Mouse (Mus musculus): ENCODE measurements around the gene C130060K24Rik.

C130060K24Rik gene

GRCm38 (mm10) chr6:65380918-65381772, at the start of gene C130060K24Rik:
Gene C130060K24Rik, plus strand, starts transcription at chr6:65381105.
- no peak for DNase-seq (ENCODE audit: low spot score in 2 of 2)

GRCm38 (mm10) chr6:65334246-65334645, 46.7 kb upstream of the C130060K24Rik start:
- DNase-seq (ENCODE audit: low spot score in 2 of 2), result no peak

GRCm38 (mm10) chr6:65339391-65339790, 41.5 kb upstream of the C130060K24Rik start:
- no peak for DNase-seq (ENCODE audit: low spot score in 2 of 2)

- DNase-seq (ENCODE audit: low spot score in 2 of 2), result no peak
Observed at GRCm38 (mm10) chr6:65341360-65341759, 39.5 kb upstream of the C130060K24Rik start.

- no peak for DNase-seq (ENCODE audit: low spot score in 2 of 2)
Observed at GRCm38 (mm10) chr6:65347736-65348135, 33.2 kb upstream of the C130060K24Rik start.

DNA sequence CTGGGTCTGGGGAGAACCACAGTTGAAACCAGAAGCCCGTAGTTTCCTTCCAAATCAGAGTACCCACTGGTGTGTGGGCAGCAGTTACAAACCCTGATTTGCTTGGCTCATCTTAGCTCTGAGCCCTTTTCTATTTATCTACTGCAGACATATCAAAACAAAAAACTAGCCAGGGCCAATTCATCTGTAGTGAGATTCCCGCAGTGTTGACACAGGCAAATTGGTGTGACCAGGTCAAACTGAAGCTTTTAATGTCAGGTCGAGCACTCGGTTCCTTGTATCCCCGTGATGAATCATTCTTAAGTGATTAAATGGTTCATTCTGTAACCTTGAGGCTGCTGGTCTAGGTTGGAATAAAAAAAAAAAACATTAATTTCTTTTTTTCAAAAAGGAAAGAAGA, 32.6 kb upstream of the C130060K24Rik start:
- no peak for DNase-seq (ENCODE audit: low spot score in 2 of 2)

DNA sequence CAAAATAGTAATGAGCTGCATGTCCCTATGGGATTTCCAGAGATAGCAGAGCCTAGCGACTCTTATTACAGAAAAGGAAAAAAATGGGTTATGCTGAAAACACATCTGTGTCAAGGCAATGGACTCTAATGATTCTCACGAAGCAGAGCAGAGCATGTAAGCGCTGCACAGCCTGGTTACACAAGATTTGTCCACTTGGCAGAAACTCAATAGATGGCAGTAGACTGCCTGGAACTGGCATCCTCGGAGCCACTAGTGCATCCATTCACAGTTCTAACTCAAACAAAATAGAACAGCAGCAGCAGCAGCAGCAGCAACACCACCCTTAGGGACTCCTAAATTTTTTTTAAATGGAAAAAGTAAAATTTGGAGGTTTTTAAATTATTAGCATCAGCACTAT, 29.3 kb upstream of the C130060K24Rik start:
- no peak for DNase-seq (ENCODE audit: low spot score in 2 of 2)

DNA sequence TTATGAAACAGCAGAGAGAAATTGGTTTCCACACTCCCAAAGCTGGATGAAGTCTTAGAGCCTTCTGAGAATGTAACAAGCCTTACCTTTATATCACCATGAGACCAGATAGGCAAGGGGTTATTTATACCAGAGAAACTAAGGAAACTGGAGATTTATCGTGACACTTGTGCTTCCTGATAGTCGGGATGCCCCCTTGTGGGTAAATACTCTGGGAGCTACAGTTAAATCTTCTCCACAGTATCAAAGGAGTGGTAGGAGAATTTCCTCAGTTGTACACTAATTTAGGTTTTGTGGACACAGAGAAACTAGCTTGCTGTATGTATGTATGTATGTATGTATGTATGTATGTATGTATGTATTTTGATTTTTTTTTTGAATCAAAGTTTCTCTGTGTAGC, 5.0 kb upstream of the C130060K24Rik start:
- DNase-seq (ENCODE audit: low spot score in 2 of 2), result no peak

- no peak for DNase-seq (ENCODE audit: low spot score in 2 of 2)
Observed at GRCm38 (mm10) chr6:65421888-65422287, 41.0 kb downstream of the C130060K24Rik start.

GRCm38 (mm10) chr6:65427065-65427464, 46.2 kb downstream of the C130060K24Rik start:
- no peak for DNase-seq (ENCODE audit: low spot score in 2 of 2)

DNA sequence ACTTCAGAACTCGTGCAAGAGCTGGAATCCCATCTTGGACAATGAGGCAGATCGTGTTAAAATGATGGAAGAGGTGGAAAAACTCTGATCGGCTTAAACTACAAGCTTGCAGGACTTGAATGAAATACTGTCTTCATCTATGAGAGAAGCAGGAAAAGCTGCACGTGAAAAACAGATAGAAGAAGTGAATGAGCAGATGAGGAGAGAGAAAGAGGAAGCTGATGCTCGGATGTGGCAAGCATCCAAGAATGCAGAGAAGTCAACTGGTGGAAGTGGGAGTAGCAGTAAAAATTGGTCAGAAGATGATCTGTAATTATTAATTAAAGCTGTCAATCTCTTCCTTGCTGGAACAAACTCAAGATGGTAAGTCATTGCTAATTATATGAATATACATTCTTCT, 52.3 kb downstream of the C130060K24Rik start:
- no peak for DNase-seq (ENCODE audit: low spot score in 2 of 2)

DNA sequence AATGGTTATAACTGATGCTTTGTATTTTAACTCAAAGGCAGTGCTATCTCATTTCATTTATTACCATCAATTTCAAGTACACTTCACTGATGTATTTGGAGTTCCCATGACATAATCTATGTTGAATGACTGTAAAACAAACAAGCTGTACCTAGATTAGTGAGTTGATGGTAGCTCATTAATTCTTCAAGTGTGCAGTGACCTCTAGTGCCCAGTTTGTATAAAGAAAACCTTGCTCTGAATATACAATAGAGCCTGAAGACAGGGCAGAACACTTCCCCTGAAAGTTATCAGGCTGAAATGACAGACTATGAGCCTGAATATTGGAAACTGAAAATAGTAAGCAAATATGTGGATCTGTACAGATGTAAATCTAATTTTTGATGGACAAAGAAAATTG, 72.6 kb downstream of the C130060K24Rik start:
- no peak for DNase-seq (ENCODE audit: low spot score in 2 of 2)

GRCm38 (mm10) chr6:65465294-65465693, 84.4 kb downstream of the C130060K24Rik start:
- DNase-seq (ENCODE audit: low spot score in 2 of 2), result no peak

GRCm38 (mm10) chr6:65470320-65470719, 89.4 kb downstream of the C130060K24Rik start:
- no peak for DNase-seq (ENCODE audit: low spot score in 2 of 2)

DNA sequence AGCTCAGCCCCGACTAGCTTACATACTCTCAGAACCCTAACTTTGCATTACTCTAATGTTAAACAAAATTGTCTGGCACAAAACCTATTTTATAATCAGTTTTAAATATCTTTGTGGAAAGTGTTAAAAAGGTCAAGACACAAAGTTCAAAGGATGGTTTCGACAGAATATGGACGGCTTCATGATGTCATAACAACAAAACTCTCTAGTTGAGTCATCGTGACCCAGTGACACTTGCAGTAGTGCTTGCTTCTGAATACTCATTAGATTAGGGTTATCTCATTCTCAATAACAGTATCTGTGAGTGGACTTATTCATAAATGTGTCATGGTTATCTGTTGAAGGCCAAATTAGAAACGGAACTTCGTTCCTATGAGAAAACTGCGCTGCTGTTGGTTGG, 91.5 kb downstream of the C130060K24Rik start:
- no peak for DNase-seq (ENCODE audit: low spot score in 2 of 2)

GRCm38 (mm10) chr6:65498786-65499185, 117.9 kb downstream of the C130060K24Rik start:
- DNase-seq (ENCODE audit: low spot score in 2 of 2), result no peak

Measured in thymus, postnatal 10 days (tissue).